Mouse (Mus musculus) naive thymus-derived CD4-positive, alpha-beta T cell, adult 2 months (primary cell): ENCODE measurements around the gene Agap1.

ENCODE experiments used
- DNase-seq: peaks from one replicate; pipeline ENCODE4 v3.0.0-alpha.2; 2011; ENCODE audit warnings: low read depth

The Agap1 gene

DNA sequence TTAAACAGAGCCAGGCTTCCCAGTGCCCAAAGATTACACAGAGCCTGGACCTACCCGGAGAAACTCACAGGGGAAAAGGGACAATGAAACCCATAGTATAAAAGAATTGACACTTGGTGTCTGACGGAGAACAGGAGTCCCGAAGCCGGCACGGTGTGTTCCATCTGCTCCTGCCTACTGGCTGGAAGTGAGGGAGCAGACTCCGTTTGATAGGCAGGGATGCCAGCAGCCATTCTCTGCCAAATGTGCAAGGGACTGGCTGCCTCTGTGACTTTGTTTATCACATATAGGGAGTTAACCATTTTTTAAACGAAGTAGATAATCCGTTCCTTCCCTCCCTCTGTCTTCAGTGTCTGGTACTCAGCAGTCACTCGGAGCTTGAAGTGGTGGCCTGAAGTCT, 214.0 kb downstream of the Agap1 start:
- no peak for DNase-seq

DNA sequence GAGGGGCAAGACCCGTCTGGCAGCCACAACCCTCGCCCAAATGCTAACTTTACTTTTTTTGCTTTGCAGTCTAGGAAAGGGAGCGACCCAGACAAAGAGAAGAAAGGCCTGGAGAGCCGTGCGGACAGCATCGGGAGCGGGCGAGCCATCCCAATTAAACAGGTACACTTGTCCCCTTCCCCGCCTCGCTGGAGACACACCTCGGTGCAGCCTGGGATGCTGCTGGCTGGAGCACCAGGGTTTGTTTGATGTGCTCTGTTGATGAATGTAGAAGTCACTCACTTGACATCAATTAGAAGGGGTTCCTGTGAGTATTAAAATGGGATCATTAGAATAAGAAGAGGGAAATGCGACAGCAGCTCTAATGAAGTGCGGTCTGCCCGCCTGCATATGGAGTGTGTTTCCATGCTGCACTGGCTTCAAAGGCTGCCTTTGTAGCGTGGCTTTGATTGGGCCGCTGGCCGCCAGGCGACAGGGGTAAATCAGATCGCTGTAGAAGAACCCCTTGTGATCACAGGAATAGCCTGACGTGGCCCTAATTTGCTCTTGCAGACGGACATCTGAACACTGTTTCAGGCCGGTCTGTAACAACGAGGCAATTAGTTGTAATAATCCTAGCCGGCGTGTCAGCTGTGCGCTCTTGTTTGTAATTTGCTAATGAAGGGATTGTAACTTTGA, 216.6 kb downstream of the Agap1 start:
- no peak for DNase-seq

DNA sequence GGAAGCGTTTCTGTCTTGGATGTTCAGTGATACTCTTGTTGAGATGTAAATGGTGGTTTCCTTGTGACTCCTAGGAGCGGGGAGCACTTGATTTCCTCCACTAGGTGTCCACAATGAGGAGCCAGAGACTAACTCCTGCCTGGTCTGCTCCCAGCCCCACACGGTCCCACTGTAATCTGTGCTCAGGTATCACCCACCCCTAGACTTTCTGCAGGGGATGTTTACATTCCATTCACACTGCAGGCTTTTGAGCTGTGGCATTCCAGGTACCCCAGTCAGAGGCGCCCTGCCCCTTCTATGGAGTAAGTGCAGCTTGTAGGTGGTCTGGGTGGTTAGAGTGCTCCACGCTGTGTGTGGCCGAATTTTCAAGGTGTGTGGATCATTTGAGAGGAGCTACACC, 218.5 kb downstream of the Agap1 start:
- no peak for DNase-seq

DNA sequence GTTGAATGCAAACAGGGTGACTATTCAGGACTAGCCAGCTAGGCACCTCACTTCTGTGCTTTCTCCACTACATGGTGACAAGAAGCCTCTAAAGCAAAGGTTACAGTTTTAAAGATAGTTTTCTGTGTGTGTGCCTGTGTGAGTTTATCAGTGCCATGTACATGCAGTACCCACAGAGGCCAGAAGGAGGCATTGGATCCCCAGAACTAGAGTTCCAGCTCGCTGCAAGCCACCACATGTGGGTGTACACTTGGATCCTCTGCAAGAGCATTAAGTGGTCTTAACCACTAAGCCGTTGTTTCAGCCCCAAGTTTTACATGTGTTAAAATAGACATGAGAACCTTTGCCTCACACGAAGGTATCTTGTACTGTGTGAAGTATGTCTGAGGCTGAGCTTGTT, 219.1 kb downstream of the Agap1 start:
- DNase-seq, result no peak

DNA sequence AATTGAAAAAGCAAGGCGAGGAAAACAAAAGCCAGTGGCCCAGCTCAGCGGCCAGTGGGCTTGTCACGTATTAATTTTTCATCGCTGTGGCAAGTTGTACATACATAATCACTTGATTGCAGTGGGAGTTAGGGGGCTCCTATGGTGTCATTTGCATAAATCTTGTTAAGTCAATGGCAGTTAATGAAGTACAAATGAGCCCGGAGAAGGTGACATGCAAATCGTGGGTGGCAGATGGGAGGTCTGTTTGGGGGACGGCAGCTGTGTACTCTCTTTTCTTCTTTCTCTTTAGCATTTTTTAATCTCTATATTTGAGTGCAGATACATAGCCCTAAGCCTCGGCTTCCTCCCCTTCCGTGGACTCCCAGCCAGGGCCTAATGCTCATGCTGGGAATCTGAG, 220.1 kb downstream of the Agap1 start:
- DNase-seq, result no peak

DNA sequence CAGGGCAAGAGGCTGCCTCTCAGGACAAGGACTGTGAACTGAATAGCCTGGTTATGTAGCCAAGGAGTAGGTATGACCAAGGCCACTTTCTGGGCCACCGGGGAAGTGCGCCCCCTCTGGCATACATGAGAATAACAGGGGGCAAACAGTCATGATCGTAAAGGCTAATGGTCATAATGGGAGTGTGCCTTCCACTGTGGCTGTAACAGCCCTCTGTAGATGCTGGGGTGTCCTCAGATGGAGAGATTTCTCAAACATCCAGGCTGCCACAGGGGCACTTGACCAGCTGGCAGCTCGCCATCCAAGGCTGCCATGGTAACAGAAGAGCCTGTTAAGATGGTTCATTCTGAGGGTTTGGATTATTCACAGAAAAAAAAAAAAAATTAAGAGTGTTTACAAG, 221.8 kb downstream of the Agap1 start:
- DNase-seq, result no peak

DNA sequence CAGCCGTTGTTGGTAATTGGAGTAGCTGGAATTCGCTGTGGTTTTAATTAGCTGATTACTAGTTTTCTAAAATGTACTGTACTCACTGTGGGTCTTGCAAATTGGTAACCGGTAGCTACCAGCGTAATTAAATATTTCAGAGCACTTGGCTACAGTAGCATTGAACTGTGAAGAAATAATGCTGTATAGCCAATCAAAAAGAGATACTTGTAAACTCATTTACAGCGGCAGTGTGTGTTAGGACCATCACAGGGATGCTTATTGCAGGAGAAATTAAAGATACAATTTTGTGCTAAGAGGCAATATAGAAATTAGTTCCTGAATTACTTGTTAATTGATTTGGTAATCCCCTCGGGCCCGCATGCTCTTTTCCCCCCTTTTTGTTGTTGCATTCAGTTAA, 226.1 kb downstream of the Agap1 start:
- no peak for DNase-seq

DNA sequence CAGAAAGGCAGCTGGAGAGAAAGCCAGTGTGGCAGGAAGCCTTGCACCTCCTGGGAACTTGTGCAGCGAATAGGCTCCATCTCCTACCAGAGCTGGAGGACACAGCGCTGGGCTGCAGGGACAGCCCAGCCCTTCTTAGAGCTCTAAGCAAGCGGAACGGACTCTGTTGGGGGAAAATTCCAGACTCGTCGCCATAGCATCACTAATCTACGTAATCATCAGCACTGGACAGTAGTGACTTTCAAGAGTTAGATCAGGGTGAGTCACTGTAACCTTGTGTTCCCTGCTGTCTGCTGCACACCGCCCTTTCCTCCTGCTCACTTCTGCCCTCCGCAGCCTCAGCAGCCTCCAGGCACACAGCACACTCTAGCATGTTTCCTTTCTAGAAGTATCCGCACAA, 234.3 kb downstream of the Agap1 start:
- no peak for DNase-seq

DNA sequence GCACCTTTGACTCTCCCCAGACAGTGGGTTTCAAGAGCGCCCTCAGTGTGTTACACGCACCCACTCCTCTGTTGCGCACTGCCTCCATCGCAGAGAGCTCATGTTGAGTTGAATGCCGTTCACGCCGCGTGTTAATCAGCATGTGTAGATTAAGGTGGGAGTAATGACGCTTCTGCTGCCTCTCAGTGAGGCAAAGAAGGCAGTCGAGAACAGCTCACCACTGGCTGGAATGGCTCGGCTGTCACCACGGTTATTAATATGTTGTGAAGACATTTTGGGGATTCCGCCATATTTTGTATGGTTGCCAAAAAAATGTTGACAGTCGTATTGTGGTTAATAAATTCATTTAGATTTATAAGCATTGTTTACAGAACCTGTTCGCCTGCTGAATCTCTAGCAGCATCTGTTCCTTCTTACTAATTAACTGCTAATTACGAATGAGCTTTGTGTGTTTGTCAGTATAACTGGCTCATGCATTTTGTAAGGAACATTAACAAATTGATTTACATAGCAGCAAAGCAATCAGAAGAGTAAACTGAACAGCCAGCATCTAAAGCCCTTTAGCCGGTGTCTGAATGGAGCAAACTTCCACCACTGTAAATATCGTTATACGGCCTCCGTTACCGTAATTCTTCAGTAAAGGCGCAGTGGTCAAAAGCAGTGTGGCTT, 235.1 kb downstream of the Agap1 start:
- DNase-seq, result no peak

DNA sequence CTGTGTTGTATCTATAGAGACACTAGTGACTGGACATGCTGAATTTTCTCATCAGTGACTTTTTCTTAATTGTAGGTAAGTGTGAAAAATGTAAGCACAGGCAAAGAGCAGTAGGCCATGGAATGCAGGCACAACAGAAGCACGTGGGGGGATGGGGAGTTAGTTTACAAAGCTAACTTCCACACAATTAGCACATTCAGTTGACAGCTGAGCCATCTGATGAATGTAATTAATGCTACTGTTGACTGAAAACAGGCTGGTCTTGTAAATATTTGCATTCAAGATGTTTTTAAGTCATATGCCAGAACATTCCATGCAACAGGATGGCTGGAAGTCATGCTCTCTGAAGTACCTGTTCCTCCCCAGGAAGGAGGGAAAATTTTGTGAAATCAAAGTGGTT, 236.5 kb downstream of the Agap1 start:
- DNase-seq, result no peak

DNA sequence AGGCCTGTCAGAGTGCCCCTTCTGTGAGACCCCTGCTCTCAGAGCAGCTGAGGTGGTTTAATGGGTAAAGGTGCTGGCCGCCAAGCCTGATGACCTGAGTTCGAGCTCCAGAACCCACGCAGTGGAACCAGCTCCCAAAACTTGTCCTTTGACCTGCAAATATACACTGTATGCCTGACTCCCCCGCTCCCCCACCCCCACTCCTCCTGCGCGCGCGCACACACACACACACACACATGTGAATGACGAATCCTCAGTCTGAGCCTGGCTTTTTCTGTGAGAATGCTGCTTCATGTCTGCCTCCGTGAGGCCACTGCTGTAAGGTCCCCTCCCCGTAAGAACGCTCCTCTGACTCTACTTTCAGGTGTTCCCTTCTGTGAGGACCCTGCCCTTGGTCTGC, 237.8 kb downstream of the Agap1 start:
- no peak for DNase-seq

DNA sequence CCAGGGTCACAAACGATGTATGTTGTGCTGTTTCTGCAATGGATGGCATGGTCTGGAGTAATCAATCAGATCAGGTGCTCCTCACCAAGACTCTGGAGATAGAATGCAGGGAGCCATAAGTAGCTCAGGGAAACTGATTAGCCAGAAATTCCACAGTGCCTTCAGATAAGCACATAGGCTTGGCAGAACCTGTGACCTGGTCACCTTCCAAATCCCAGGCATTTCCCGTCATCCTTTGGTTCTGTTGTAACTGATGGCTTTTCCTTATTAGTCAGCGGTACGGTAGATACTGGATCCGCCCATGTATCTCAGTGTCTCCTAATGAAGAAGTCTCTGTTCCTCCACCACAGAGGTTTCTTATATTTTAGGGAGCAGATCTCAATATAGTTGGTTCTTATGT, 240.3 kb downstream of the Agap1 start:
- no peak for DNase-seq

DNA sequence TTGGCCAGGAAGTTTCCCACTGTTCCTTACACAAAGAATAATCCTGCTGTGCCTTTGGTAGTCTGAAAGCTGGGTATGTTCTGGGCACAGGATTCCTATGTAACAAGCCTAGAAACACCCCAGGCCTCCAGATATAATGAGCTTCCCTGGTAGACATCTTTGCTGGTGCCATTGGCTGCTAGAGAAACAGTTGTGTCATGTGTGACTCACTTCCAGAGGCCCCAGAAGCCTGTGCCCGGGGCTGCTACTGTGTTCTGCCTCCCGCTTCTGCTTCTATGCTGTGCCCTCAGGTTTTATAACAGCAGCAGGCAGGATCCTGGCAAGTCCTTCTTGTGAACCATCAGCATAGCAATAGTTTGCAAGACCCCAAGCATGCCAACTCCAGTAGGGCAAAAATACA, 242.6 kb downstream of the Agap1 start:
- no peak for DNase-seq

DNA sequence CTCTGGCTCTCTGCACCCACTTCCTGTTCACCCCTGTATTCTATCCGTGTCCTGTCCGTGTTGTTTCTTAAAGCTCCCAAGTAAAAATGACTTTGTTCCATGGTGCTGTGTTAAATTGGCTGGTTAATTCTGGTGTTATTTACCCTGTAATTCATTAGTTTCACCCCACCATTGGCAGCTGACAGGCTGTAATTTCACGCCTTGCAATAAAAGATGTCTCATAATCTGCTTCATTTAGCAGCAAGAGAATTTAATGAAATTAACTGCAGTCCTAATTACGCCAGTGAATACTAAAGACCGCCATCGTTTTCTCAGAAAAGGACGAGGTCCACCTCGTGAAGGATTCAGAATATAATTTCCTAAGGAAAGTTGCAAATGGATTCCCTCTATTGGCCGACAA, 245.6 kb downstream of the Agap1 start:
- no peak for DNase-seq

DNA sequence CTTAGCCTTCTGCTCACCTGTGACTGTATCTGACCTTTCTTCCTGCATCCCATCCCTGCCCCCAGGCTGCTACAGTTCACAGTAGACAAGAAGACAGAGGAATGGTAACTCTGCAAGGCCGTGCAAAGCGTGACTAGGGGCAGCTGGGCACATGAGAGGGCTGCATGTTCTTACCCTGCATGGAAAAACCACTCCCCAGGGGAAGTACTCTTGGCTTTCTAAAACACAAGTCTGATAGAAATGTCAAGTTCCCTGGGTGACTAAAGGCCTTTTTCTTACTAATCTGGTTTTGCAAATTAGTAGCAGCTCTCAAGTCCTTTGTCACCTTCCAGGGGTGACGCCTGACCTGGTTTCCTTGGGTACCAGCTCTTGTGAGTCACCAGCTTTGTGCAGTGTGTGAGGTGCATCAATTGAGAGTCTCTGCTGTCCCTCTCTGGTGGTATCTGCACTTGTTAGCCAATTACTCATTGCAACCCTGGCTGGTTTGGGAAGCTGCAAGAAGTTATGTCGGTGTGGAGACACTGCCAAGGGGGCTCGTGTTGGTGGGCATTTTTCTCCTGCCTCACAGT, 246.6 kb downstream of the Agap1 start:
- no peak for DNase-seq

DNA sequence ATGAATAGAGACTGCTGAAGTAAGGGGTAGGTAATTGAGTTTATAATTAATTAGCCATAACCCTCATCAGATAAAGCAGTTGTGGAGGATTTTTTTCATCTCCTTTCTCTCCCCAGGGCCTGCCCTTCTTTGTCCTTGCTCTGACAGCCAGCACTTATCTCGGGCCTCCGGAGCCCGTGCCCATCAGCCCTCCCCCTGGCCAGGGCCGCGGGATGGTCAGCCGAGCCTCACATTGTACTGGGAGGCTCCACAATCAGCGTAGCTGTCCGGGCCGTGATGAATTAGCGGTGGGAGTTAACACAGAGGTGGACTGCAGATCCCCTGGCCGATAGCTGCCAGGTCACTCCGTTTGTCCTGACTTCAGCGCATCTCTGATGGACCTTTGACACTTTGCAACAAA, 248.7 kb downstream of the Agap1 start:
- no peak for DNase-seq

DNA sequence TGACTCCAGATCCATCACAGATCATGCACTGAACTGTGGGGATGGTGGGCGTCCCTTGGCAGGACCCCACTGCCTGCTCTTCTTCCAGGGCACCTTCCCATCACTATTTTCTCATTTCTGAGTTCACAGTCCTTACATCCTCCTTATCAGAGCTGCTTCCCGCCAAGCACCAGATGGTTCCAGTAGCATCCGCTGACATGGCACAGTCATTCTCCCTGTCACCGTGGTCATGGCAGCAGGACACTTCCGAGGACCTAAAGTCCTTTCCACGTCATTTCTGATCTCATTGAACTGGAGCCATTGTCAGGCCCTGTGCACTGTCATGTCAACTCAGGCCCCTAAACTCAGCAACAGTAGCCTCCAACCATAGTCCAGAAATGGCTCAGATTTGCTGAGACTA, 251.1 kb downstream of the Agap1 start:
- DNase-seq, result no peak

DNA sequence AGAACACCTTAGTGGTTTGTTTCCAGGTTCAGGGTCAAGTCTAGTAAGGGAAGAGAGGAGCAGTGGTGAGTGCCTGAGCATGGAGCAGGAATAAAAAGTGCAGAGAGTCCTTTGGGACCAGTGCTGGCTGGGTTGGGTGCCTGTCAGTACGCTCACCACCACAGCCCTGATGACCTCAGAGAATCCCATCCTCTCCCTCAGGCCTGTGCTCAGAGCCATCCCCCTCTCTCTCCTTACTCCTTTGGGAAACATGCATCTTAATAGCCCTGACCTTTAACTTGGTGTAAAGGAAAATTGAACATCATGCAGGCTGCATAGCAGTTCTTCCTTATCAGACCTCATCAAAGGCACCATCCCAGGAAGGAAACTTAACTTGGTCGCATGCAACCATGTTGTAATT, 252.3 kb downstream of the Agap1 start:
- no peak for DNase-seq

DNA sequence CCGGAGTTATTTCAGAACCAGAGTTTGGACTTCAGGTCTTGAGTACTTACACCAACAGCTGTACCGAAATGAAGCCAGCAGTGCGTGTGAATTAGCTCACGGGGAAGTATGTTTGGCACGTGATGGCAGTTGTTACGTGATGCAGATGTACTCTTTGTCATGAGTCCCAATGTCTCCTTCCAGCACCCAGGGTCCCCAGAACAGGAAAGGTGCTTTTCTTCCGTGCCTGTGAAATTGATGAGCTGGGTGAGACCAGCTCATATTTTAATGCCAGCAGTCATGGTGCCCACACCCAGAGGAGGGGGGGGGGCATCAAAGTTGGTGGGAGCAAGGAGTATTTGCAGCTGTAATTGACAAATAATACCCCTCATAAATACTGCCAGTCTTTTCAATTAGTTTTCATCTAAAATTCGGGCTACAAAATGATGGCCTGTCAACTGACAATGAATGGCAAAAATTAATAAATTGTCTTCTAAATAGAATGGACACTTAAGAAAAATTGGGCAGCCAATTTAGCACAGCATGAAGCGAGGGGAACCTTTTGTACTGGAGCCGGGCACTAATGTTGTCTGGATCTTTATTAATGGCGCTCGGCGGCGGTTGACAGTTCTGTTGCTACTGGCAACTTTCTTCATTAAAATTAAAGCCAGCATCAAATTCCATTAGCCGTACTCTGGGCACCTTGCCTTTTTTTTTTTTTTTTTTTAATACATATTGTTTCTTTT, 253.3 kb downstream of the Agap1 start:
- no peak for DNase-seq

DNA sequence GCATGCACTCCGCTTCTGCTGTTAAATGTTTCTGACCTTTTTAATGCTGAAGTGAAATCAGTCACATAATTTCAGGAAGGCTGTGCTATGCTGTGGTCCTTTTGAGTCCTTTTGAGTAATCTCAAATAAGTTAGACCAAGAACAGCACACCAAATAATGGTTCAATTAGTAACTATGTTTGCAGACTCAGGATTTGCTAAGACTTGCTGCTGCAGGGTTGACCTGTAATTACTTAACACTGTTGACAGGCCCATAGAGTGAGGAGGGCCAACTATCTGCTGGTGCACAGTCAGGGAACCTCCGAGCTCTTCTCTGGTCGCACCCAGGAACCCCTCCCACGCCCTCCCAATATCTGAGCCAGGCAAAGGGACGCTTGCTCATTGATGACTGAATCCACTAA, 255.2 kb downstream of the Agap1 start:
- DNase-seq, result no peak

DNA sequence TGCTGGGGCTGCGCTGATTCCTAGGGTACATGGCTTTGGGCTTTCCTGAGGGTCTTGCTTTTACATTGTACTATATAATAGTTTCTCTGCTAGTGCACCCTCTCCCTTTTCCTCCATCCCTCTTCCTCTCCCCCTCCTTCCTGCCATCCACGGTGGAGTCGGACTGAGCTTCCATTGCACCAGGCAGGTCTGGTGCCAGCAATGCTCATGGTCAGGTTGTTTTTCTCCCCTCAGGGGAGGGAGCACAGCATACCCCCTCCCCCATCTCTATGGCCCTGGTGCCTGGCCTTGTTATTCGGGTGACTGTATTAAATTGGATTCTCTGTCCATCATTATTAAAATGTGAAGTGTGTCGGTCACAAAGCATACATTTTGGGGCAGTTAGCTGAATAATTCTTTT, 259.1 kb downstream of the Agap1 start:
- no peak for DNase-seq

DNA sequence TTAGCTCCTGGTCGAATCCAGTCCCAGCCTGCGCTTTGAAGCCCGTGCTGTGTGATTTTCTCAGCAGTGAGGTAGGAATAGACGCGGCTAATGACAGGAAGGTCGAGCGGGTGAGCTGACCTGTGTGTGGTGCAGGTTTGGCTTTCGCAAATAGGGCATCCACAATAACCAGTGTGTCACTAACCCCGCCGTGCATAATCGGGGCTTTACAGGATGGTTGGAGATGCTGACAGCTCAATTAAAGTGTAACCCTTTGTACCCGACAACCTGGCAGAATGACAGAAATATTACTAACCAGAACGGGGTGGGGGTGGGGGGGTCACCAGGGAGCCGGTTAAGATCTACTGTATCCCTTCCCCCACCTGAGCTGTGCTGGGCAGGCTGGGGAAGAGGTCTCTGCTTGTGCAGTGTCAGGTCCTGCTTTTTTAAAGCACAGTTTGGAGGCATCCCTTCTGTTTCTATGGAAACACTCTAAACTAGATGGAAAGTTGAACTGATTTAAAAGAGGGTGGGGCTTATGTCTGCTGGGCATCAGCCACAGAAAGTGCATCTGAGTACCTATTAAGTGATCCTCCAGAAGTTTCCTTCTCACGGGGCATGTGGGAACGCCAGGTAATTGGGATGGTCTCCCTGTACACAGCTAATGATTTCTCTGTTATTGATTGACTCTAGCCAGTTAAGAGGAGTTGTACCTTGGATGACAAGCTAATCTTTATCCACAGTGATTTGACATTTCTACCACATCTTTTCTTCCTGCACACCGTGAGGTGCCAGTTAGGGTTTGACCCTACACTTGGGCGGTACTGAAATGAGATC, 259.8 kb downstream of the Agap1 start:
- DNase-seq, result no peak
